Mouse (Mus musculus): ENCODE results near the gene Ptprs.

Ptprs gene

DNA sequence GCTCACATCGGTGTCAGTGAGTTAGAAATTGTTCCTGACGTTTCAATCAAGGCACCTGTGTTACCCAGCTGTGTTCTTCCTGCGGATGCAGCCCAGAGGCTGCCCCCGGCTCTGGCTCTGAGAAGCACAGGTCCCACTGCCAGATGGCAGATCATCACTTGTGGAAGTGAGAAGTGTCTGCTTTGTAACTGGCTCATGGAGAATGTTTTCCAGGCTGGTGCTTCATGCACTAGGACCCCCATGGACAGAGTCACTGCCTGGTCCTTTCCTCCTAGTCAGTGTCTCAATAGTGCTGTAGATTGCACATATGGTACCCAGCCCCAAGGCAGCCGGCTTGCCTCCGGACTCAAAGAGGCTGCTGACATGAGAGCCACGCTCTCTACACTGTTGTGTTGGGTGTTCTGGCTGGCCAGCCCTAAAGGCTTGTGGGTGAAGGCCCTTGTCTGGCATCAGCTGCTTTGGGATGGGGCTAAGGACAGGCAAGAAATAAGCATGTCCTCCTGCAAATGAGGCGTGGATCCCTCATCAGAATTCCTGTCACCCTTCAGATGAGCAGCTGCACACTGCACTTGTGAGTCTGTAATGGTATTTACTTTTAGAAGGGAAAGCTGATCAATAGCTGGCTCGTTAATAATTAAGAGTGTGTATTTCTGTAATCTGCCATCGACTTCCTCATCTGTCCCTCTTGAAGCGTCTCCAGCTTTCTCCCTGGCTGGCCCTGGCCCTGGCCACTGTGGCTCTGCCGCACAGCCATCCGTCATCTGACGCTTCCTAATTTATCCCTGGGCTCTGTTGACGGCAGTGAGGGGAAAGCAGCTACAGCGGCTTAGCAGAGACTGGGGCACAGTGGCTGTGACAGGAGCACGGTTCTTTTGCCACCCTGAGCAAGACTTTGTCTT is 102.9 kb downstream of the Ptprs start:
- peak in 1 of 2 experiments; percentile 33 for DNase-seq

DNA sequence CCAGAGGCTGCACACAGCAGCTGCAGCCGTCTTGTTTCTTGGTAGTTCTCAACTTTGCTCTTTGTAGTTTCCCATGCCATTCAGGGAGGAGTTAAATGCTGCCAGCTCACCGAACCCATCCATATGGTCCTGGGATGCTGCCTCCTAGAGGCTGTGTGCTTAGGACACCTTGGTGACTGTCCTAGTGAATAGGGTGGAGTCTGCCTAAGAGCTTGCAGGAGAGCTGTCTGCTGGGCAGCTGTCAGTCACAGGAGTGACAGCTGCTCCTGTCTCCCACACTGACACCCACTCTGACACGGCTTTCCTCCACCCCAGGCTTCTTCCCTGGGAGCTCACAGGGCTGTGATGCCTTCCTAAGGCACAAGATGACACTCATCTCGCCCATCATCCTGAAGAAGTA is 104.2 kb downstream of the Ptprs start:
- DNase-seq = no peak

DNA sequence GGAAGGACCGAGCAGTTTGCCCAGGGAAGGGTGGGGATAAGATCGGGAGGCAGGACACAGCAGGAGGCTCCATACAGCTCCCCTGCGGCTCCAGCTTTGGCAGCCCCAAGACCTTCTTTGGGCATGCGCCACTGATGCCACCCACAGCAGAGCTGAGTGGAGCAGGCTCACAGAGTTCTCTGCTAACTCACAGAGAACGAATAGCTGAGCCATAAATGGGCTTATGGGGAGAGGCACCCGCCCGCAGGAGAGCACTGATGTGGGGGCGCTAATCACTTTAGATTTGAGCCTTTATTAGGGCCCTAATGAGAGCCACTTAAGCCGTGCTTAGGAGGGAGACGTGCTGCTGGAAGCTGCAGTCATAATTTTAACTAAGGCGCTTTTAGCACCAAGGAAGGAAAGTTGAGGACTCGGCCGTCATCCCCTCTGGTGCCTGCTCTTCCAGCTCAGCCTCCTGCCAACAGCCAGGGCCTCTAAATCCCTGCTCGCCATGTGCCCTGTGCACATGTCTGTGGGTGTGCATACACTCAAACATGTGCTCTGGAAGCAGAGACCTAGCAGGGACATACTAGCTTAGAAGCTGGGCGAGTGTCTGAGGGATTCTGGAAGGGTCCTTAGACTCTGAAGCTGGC is 105.1 kb downstream of the Ptprs start:
- no peak for DNase-seq

DNA sequence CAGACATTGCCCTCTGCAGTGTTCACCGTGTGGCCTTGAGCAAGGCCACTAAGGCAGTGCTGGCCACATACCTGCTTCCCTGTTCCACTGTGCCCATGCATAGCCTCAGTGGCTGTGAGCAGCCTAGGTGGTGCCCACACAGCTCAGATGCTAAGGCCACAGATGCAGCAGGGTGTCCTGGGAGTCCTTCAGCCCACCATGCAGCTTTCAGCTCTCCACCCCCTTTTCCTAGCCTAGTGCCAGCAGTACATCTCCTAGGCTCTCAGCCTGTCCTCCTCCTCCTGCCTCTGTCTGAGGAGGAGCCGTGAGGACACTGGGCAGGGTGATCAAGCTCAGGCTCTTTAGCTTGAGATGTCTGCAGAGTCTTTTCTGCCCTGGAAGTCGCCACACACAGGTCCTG is 106.2 kb downstream of the Ptprs start:
- no peak for DNase-seq

DNA sequence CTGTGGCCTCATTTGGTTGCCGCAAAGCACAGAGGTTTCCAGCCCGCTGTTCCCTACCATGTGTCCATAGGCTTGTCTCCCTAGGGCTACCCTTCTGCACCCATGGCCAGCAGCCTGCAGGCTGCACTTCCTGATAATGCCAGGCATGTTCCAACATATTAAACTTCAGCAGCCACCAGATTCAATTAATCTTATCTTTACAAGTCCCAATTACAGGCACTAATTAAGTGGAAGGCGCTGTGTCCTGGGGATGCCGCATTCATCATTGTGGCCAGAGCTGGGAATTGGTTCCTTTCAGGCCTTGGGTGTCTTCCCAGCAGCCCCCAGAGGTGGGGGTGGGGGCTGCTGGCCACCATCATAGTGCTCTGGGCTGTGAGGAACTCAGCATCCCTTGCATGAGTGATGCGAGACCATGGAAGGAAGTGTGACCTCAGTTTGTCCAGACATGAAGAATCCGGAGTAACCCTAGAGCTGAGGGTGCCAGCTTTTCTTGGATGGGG is 107.9 kb downstream of the Ptprs start:
- no peak for DNase-seq

DNA sequence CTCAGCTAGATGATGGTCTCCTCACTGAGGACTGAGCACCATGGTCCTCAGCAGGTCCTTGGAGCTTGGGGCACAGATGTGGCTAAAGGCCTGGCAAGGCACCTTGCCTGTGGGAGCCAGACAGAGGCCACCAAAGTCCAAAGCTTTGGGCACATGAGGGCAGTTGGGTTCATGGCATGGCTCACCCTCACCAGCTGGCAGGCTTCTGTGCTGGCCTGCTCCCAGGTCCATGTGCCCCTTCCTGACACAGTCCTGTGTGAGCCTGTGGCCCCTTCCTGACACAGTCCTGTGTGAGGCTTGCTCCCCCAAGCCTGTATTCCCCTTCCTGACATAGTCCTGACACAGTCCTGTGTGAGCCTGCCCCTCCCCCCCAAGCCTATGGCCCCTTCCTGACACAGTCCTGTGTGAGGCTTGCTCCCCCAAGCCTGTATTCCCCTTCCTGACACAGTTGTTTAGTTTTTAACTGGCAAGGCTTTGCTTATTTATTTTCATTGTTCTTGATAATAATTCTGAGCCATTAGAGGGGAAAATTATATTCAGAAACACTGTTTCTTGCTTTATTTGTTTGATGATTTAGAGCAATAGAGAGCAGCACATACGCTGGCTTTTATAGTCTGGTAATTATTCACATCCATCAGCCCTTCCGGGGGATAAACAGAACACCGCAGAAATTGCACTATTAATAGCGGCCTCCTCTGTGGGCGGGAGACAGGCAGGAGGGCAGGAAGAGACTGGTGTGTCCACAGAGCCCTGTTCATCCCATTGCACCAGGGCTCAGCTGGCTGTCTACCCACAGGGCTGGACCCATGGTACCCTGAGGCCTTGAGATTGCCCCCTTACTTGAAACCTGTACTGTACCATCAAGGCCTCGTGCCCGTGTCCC is 110.3 kb downstream of the Ptprs start:
- DNase-seq = peak in 1 of 2 experiments; percentile 14
